Mouse (Mus musculus) neural tube, embryonic 13.5 days (tissue): ENCODE results near the gene Il17f. TPM values are rescaled to one million over a fixed set of nuclear protein-coding genes. Genes with fewer than 3 reads are reported as not detected.
"Not testable (repeated sequence)": the region's sequence is repeated elsewhere in the genome, so short reads cannot be mapped to it uniquely, and the experiment has no call there.

Experiments used
- ATAC-seq: fragments of 200-750 bp; cut with Nextera tagmentation; 2 replicates; pipeline ENCODE4 v1.8.0; 2017; ENCODE audit warnings: low read depth, mild to moderate bottlenecking, moderate TSS enrichment, moderate library complexity
- H3K27ac ChIP-seq: fragments of 300-500 bp; sonication (generic); replicated peaks from 2 replicates; pipeline ENCODE4 v1.5.1; 2015; ENCODE audit warnings: moderate library complexity, mild to moderate bottlenecking, inconsistent platforms
- H3K27me3 ChIP-seq: fragments of 300-500 bp; sonication (generic); 2 replicates; pipeline ENCODE4 v1.6.1; 2015; ENCODE audit warnings: mild to moderate bottlenecking, inconsistent platforms
- H3K36me3 ChIP-seq: fragments of 300-500 bp; sonication (generic); 2 replicates; pipeline ENCODE4 v1.6.1; 2015; ENCODE audit warnings: mild to moderate bottlenecking, inconsistent platforms
- H3K4me1 ChIP-seq: fragments of 300-500 bp; sonication (generic); replicated peaks from 2 replicates; pipeline ENCODE4 v1.6.1; 2015; ENCODE audit warnings: inconsistent platforms
- H3K4me2 ChIP-seq: fragments of 300-500 bp; sonication (generic); 2 replicates; pipeline ENCODE4 v1.6.1; 2015; ENCODE audit warnings: inconsistent platforms, mild to moderate bottlenecking, moderate library complexity
- H3K4me3 ChIP-seq: fragments of 300-500 bp; sonication (generic); 2 replicates; pipeline ENCODE4 v1.5.1; 2015; ENCODE audit warnings: mild to moderate bottlenecking, inconsistent platforms
- H3K9ac ChIP-seq: fragments of 300-500 bp; sonication (generic); 2 replicates; pipeline ENCODE4 v1.6.1; 2015; ENCODE audit warnings: moderate library complexity, mild to moderate bottlenecking, inconsistent platforms
- H3K9me3 ChIP-seq: fragments of 300-500 bp; sonication (generic); 2 replicates; pipeline ENCODE4 v1.6.1; 2016; ENCODE audit warnings: inconsistent platforms
- WGBS: fragments of 180-500 bp; shearing (Covaris S2); methylation state at CpG from one replicate; pipeline ENCODE4 v1.1.7; 2015; 5-methylcytosine and 5-hydroxymethylcytosine counted together
- polyA plus RNA-seq: library from polyadenylated mRNA; unstranded; fragments of >200 nt; fragmentation: Nextera tagmentation; extraction: Ambion mirVana; gene quantifications from 2 replicates; pipeline ENCODE4 v1.2.1, GENCODE M21; 2015

The Il17f gene
- polyA plus RNA-seq, 1 experiment from 2014 or later = not detected

- not testable (repeated sequence) for H3K4me2 ChIP-seq, H3K9me3 ChIP-seq, H3K27me3 ChIP-seq, ATAC-seq, H3K36me3 ChIP-seq, H3K27ac ChIP-seq, H3K4me3 ChIP-seq, H3K9ac ChIP-seq, H3K4me1 ChIP-seq
- 83% methylated on average over 4 of the region's 4 CpGs for WGBS
Measured at GRCm38 (mm10) chr1:20774026-20774730, 16.2 kb downstream of the Il17f start.

GRCm38 (mm10) chr1:20766526-20766925 is 23.9 kb downstream of the Il17f start:
- Histone ChIP-seq H3K27me3 (no peaks in the 10 kb centered on the region), H3K4me3 (no peak overlapping the region), H3K27ac (no peak overlapping the region), H3K36me3 (no peaks in the 10 kb centered on the region), H3K9ac (no peak overlapping the region), H3K4me2 (no peak overlapping the region), H3K9me3 (no peaks in the 10 kb centered on the region), H3K4me1 (peaks cover 1% of the 10 kb centered on the region; the same call in 1 of the 2 replicates)
- WGBS = 87% methylated on average over 6 of the region's 6 CpGs
- ATAC-seq = no peak

GRCm38 (mm10) chr1:20761411-20761810 is 29.0 kb downstream of the Il17f start:
- Histone ChIP-seq H3K9me3 (no peaks in the 10 kb centered on the region), H3K27ac (no peak overlapping the region), H3K4me1 (peaks cover 6% of the 10 kb centered on the region; the same call in 1 of the 2 replicates), H3K36me3 (no peaks in the 10 kb centered on the region), H3K9ac (no peak overlapping the region), H3K4me3 (no peak overlapping the region), H3K27me3 (no peaks in the 10 kb centered on the region), H3K4me2 (no peak overlapping the region)
- 32% methylated on average over 4 of the region's 4 CpGs for WGBS
- ATAC-seq = no peak

GRCm38 (mm10) chr1:20760331-20760730 is 30.1 kb downstream of the Il17f start:
- peaks cover 6% of the 10 kb centered on the region; the same call in 1 of the 2 replicates for H3K4me1 ChIP-seq
- H3K9me3 ChIP-seq = no peaks in the 10 kb centered on the region
- H3K36me3 ChIP-seq = no peaks in the 10 kb centered on the region
- no peak overlapping the region for H3K4me3 ChIP-seq
- no peak overlapping the region for H3K4me2 ChIP-seq
- no peaks in the 10 kb centered on the region for H3K27me3 ChIP-seq
- H3K27ac ChIP-seq = no peak overlapping the region
- 85% methylated on average over 5 of the region's 5 CpGs for WGBS
- no peak overlapping the region for H3K9ac ChIP-seq
- no peak for ATAC-seq

- H3K27ac ChIP-seq = no peak overlapping the region
- no peak overlapping the region for H3K4me2 ChIP-seq
- H3K4me1 ChIP-seq = peaks cover 6% of the 10 kb centered on the region; the same call in 1 of the 2 replicates
- H3K27me3 ChIP-seq = no peaks in the 10 kb centered on the region
- H3K36me3 ChIP-seq = no peaks in the 10 kb centered on the region
- H3K4me3 ChIP-seq = no peak overlapping the region
- H3K9me3 ChIP-seq = no peaks in the 10 kb centered on the region
- WGBS = 88% methylated on average over 10 of the region's 10 CpGs
- ATAC-seq = no peak
- H3K9ac ChIP-seq = no peak overlapping the region
Measured at GRCm38 (mm10) chr1:20759799-20760198, 30.6 kb downstream of the Il17f start.

- H3K9me3 ChIP-seq = no peaks in the 10 kb centered on the region
- H3K36me3 ChIP-seq = no peaks in the 10 kb centered on the region
- H3K27ac ChIP-seq = no peak overlapping the region
- WGBS = 86% methylated on average over 3 of the region's 3 CpGs
- no peak for ATAC-seq
- no peak overlapping the region for H3K4me2 ChIP-seq
- no peak overlapping the region for H3K4me3 ChIP-seq
- no peak overlapping the region for H3K9ac ChIP-seq
- no peaks in the 10 kb centered on the region for H3K27me3 ChIP-seq
- H3K4me1 ChIP-seq = peaks cover 6% of the 10 kb centered on the region; the same call in 1 of the 2 replicates
Measured at GRCm38 (mm10) chr1:20757586-20757985, 32.8 kb downstream of the Il17f start.

GRCm38 (mm10) chr1:20754439-20754838 is 36.0 kb downstream of the Il17f start:
- Histone ChIP-seq H3K27me3 (no peaks in the 10 kb centered on the region), H3K27ac (no peak overlapping the region), H3K4me1 (no peaks in the 10 kb centered on the region), H3K4me2 (no peak overlapping the region), H3K36me3 (no peaks in the 10 kb centered on the region), H3K4me3 (no peak overlapping the region), H3K9me3 (0 out of 2 replicates have a peak, but pooled peaks cover 4% of the 10 kb centered on the region), H3K9ac (no peak overlapping the region)
- WGBS = 86% methylated on average over 10 of the region's 10 CpGs
- no peak for ATAC-seq

- Histone ChIP-seq H3K36me3 (no peaks in the 10 kb centered on the region), H3K4me2 (no peak overlapping the region), H3K9ac (no peak overlapping the region), H3K27ac (no peak overlapping the region), H3K4me3 (no peak overlapping the region), H3K9me3 (no peaks in the 10 kb centered on the region), H3K4me1 (no peaks in the 10 kb centered on the region), H3K27me3 (no peaks in the 10 kb centered on the region)
- ATAC-seq = no peak
- 86% methylated on average over 3 of the region's 3 CpGs for WGBS
Measured at GRCm38 (mm10) chr1:20740496-20740998, 49.9 kb downstream of the Il17f start.

- H3K9me3 ChIP-seq = no peaks in the 10 kb centered on the region
- H3K4me2 ChIP-seq = no peak overlapping the region
- no peaks in the 10 kb centered on the region for H3K4me1 ChIP-seq
- H3K27ac ChIP-seq = no peak overlapping the region
- no peak overlapping the region for H3K4me3 ChIP-seq
- ATAC-seq = no peak
- H3K36me3 ChIP-seq = no peaks in the 10 kb centered on the region
- H3K9ac ChIP-seq = no peak overlapping the region
- no peaks in the 10 kb centered on the region for H3K27me3 ChIP-seq
- 89% methylated on average over 2 of the region's 2 CpGs for WGBS
Measured at GRCm38 (mm10) chr1:20738483-20738882, 51.9 kb downstream of the Il17f start.

- Histone ChIP-seq H3K36me3 (no peaks in the 10 kb centered on the region), H3K9me3 (no peaks in the 10 kb centered on the region), H3K27ac (no peak overlapping the region), H3K4me2 (no peak overlapping the region), H3K9ac (no peak overlapping the region), H3K4me3 (no peak overlapping the region), H3K27me3 (no peaks in the 10 kb centered on the region), H3K4me1 (no peaks in the 10 kb centered on the region)
- ATAC-seq = no peak
- 82% methylated on average over 4 of the region's 4 CpGs for WGBS
Measured at GRCm38 (mm10) chr1:20736572-20736971, 53.8 kb downstream of the Il17f start.

- Histone ChIP-seq H3K4me1 (no peaks in the 10 kb centered on the region), H3K27me3 (no peaks in the 10 kb centered on the region)
- WGBS = 94% methylated on average over 10 of the region's 10 CpGs
Measured at GRCm38 (mm10) chr1:20730903-20731302, 59.5 kb downstream of the Il17f start, which contains the start of gene Il17a. Gene Il17a, plus strand, starts transcription at chr1:20730905.

More at GRCm38 (mm10) chr1:20730903-20731302, 59.5 kb downstream of the Il17f start, which contains the start of gene Il17a:
- Histone ChIP-seq H3K4me2 (no peak within 1 kb of the TSS), H3K27ac (no peak within 1 kb of the TSS), H3K4me3 (no peak within 1 kb of the TSS), H3K9me3 (0 out of 2 replicates have a peak, but pooled peaks cover 9% of the 10 kb centered on the region), H3K9ac (no peak within 1 kb of the TSS), H3K36me3 (no peaks in the 10 kb centered on the region)
- no peak for ATAC-seq
